Mouse (Mus musculus) cerebellum, postnatal 14 days (tissue): ENCODE data around the gene Defb22.

Source experiments
- DNase-seq, 2 experiments: peaks; one replicate each; pipeline ENCODE4 v3.0.0; 2021; ENCODE audit warnings: mixed read lengths in 2 of 2

Defb22 gene

GRCm38 (mm10) chr2:152438963-152439362 lies 51.0 kb downstream of the Defb22 start:
- DNase-seq, result no peak

GRCm38 (mm10) chr2:152436983-152437860 lies 52.7 kb downstream of the Defb22 start:
- peak; percentile 95 to 96 for DNase-seq

GRCm38 (mm10) chr2:152436405-152436901 lies 53.5 kb downstream of the Defb22 start:
- no peak for DNase-seq
